Mouse (Mus musculus) kidney, postnatal 4 days (tissue): ENCODE data around the gene Bola1.

Source experiments
- DNase-seq, 2 experiments: peaks; one replicate each; pipeline ENCODE4 v3.0.0; 2021; ENCODE audit warnings: mixed read lengths in 2 of 2

Bola1 gene

DNA sequence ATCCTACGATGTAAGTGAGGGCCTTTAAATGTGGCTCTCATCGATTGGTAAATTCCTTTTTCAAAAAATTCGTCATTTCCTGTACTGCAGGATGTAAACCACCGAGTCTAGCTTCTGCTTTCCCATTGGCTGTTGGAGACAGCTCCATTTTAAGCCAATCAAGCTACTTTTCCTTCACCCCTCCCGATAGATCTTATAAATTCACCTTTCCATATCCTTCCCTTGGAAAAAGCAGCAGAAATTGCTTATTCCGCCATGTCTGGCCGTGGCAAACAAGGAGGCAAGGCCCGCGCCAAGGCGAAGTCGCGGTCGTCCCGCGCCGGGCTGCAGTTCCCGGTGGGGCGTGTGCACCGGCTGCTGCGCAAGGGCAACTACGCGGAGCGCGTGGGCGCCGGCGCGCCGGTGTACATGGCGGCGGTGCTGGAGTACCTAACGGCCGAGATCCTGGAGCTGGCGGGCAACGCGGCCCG lies at the start of gene Bola1, which contains the start of gene Hist2h2ab:
TSS of gene Bola1 (minus strand) at position 49 of the 470 bp plus-strand sequence.
TSS of gene Hist2h2ab (plus strand) at position 205 of the 470 bp plus-strand sequence.
- peak; percentile 66 to 81 for DNase-seq

DNA sequence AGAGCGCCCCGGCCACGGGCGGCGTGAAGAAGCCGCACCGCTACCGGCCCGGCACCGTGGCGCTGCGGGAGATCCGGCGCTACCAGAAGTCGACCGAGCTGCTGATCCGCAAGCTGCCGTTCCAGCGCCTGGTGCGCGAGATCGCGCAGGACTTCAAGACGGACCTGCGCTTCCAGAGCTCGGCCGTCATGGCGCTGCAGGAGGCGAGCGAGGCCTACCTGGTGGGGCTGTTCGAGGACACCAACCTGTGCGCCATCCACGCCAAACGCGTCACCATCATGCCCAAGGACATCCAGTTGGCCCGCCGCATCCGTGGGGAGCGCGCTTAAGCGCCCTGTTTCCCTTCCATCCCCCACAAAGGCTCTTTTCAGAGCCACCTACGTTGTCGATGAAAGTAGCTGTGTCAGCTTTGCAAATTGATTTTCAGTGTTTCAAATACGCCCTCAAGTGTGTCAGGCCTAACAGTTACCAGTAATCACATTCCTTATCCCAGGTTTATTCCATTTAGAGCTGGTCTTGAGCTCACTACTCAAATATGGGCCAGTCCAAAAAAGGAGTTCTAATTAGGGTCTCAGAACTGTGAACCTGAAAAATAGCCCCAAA lies 49.4 kb upstream of the Bola1 start:
- DNase-seq: peak in 1 of 2 experiments; percentile 55

GRCm38 (mm10) chr3:96268051-96268775 lies 48.7 kb upstream of the Bola1 start, which contains the start of gene Hist2h3b:
Hist2h3b (plus strand) TSS chr3:96268654.
- peak; percentile 82 to 88 for DNase-seq

DNA sequence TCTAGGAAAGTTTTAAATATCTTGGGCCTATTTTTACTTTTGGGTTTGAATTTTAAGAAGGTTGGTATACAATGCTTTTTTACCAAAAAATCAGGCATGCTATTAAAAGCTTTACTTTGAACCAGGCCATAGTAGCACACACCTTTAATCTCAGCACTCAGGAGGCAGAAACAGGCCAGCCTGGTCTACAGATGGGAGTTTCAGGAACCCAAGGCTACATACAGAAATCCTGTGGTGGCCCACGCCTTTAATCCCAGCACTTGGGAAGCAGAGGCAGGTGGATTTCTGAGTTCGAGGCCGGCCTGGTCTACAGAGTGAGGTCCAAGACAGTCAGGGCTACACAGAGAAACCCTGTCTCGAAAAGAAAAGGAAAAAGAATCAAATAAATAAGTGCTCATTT lies 48.0 kb upstream of the Bola1 start:
- no peak for DNase-seq

GRCm38 (mm10) chr3:96266132-96266710 lies 46.7 kb upstream of the Bola1 start:
- DNase-seq: no peak

DNA sequence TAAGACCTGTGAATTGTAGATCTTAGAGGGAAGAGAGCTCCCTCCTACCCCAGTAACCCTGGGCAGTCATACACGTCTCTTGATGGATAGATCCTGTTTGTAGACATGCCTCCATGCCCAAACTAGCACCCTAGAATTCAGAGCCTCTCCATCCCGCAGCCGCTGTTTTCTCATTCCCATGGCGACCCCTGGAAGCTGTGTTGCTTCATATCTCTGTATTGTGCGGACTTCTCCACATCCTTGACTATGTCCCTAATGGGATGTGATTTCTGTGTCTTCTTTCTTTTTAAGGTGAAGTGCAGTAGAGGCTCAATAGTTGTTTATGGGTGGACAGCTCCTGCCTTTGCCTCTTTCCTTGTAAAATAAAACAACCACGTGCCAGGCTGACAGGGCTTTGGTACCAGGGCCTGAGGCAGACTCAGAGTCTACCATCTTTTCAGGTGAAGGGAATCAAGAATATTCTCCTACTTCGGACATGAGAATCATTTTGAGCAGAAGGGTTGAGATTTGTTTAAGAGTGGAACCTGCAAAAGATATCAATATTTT lies 45.0 kb upstream of the Bola1 start:
- no peak for DNase-seq

GRCm38 (mm10) chr3:96263558-96264403 lies 44.3 kb upstream of the Bola1 start:
- DNase-seq: peak; percentile 64 to 79

GRCm38 (mm10) chr3:96262979-96263550 lies 43.6 kb upstream of the Bola1 start, which contains the start of gene Hist2h4:
Hist2h4 (minus strand) TSS chr3:96263311.
- DNase-seq: peak; percentile 93 to 95

DNA sequence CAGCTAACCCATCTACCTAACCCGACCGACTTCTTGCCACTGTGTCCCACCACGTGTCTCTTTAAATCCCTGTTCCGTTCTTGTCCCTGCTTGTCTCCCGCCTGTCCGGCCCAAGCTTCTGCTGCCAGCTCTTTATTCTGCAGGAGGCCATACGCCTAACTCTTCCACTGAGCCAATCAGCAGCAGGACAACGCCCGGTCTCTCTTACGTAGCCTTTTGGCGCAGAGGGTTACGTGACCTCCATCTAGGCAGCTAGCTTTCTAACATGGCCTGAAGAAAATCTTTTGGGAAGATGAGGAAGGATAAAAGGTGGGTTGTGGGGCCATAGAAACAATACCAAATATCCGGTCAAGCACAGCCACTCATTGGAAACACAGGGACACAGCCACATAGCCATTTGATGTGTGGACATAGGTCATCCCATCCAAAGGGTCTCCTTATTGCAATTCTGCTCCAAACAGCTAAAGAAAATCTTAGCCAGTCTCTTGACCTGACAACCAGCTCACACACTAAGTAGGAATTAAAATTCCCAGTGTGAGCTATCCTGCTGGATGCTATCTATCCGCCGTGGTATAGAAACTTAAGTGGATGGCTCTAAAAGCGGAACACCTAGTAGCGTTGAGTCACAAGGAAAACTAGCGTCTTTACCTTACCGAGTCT lies 42.8 kb upstream of the Bola1 start:
- DNase-seq: peak; percentile 74 to 83

DNA sequence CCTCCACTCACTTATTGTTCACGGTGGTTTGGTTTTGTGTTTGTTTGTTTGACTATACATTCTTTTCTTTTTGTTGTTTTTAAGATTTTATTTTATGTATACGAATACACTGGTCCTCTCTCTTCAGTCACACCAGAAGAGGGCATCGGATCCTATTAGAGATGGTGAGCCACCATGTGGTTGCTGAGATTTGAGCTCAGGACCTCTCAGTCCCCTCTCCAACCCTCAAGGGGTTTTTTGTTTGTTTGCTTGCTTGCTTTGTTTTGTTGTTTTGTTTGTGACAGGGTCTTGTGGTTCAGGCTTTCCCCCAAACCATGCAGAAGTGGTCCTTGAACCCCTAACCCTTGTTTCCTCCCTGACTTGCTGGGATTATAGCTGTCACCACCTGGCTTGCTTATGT lies 42.1 kb upstream of the Bola1 start:
- DNase-seq: no peak

- DNase-seq: no peak
Observed at GRCm38 (mm10) chr3:96260220-96260619, 40.7 kb upstream of the Bola1 start.

- no peak for DNase-seq
Observed at GRCm38 (mm10) chr3:96257190-96257589, 37.7 kb upstream of the Bola1 start.

GRCm38 (mm10) chr3:96255926-96256593 lies 36.6 kb upstream of the Bola1 start:
- DNase-seq: no peak

DNA sequence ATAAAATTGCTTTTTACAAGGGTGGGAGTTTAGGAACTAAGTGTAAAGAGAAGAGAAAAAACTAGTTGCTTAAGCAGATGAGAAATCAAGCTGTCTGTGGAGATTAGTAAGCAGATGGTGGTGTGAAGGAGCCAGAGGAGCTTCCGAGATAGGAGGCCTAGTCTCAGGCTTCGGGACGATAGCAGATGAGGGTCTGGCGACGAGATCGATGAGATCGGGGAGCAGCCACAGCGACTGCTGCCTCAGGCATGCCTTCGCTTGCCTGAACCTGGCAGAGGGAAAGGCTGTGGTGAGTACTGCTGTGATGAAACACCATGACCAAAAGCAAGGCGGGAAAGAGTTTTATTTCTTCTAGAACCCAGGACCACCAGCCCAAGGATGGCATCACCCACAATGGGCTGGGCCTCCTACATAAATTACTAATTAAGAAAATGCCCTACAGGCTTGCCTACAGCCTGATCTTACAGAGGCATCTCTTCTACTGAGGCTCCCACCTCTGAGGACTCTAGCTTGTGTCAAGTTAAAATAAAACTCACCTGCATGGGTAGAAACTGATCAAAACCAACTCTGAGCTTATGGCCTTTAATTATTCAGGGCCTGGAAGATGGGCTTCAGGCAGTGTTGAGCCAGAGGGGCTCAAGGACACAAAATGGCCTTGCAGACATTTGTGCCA lies 35.3 kb upstream of the Bola1 start:
- peak in 1 of 2 experiments; percentile 43 for DNase-seq

- DNase-seq: no peak
Observed at GRCm38 (mm10) chr3:96251787-96252186, 32.3 kb upstream of the Bola1 start.

DNA sequence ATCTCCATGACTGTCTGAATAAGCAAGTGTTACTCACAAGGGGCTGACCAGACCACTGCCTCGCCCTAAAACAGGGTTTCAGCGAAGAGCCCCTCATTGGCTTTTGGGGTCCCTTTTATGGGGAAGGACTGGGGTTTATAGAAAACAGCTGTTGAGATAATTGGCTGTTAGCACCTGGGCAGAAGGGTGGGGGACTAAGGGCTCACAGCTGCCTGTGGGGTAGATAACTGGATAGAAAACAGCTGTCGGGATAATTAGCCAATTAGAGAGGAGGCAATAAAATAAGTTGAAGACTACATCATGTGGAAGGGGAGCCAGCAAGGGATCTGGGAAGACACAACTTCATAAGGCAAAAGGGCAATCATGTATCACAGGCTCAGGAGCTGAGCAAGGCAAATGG lies 31.4 kb upstream of the Bola1 start:
- DNase-seq: no peak

- DNase-seq: no peak
Observed at GRCm38 (mm10) chr3:96249034-96249345, 29.5 kb upstream of the Bola1 start.

GRCm38 (mm10) chr3:96248141-96249033 lies 28.9 kb upstream of the Bola1 start:
- no peak for DNase-seq

DNA sequence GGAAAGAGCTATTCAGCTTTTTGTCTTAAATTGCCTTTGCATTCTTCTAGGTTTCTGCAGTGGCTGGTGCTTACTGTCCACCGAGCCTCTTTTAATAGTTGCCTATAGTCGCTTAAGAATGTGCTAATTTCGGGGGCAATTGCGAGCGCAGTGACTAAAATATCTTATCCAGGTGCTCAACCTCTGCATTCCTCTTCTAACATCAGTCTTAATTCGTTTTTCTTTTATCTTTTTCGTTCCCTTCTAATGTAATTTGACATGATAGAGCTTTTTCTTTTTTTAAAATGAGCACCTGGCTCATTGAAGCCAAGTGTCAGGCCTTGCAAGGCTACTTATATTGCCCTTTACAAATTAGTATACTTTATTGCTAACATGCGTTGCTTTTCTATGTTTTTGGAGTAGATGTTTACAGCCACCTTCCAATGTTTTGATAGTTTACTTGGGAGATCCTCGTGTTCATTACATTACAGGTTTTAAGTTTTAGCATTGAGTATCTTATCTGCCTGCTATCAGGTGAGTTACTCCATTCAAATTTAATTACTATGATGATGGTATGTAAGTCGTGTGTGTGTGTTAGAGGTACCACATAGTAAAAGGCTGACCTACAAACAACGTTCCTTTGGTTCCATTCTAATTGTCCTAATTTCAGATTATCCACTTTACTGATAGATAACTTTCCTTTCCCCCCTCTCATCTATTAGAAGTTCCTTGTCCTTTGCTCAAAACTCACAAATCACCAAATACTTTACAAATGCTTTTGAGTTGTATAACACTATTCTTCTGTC lies 28.0 kb upstream of the Bola1 start:
- no peak for DNase-seq
